Mouse (Mus musculus) testis, adult 2 months (tissue): Measurements from ENCODE around the gene Lce1k. TPM values are rescaled to one million over a fixed set of nuclear protein-coding genes. Genes with fewer than 3 reads are reported as not detected.
"Not testable (repeated sequence)": the region's sequence is repeated elsewhere in the genome, so short reads cannot be mapped to it uniquely, and the experiment has no call there.

Experiments used
- H3K27ac ChIP-seq: fragments of 200-500 bp; 2 replicates; pipeline ENCODE4 v1.5.1; 2012; ENCODE audit warnings: low read depth, low read length; ENCODE audit not compliant: control insufficient read depth, insufficient read depth
- H3K27me3 ChIP-seq: fragments of 200-500 bp; 2 replicates; pipeline ENCODE4 v1.6.1; 2012; ENCODE audit warnings: mild to moderate bottlenecking, low read length, moderate library complexity; ENCODE audit not compliant: control insufficient read depth, insufficient read depth
- H3K36me3 ChIP-seq: fragments of 200-500 bp; 2 replicates; pipeline ENCODE4 v1.6.1; 2012; ENCODE audit warnings: mild to moderate bottlenecking, low read length; ENCODE audit not compliant: control insufficient read depth, insufficient read depth
- H3K4me1 ChIP-seq: fragments of 200-500 bp; 2 replicates; pipeline ENCODE4 v1.6.1; 2012; ENCODE audit warnings: low read length; ENCODE audit not compliant: control insufficient read depth, insufficient read depth
- H3K4me3 ChIP-seq: fragments of 200-500 bp; 2 replicates; pipeline ENCODE4 v1.5.1; 2012; ENCODE audit warnings: low read depth, mild to moderate bottlenecking, low read length, moderate library complexity, mixed read lengths; ENCODE audit not compliant: control insufficient read depth
- CTCF ChIP-seq: fragments of 200-500 bp; IDR thresholded peaks from 2 replicates; pipeline ENCODE4 v1.5.1; 2012; ENCODE audit warnings: low read depth, mild to moderate bottlenecking, inconsistent platforms, low read length, moderate library complexity; ENCODE audit not compliant: control insufficient read depth, insufficient read depth, insufficient replicate concordance
- POLR2A ChIP-seq: fragments of 200-500 bp; IDR thresholded peaks from 2 replicates; pipeline ENCODE4 v1.6.1; 2012; ENCODE audit warnings: low read depth, mild to moderate bottlenecking, inconsistent platforms, low read length, moderate library complexity; ENCODE audit not compliant: control insufficient read depth
- polyA plus RNA-seq: library from polyadenylated mRNA; depleted of rRNA; stranded (reverse); fragments of >200 nt; gene quantifications from 2 replicates; pipeline ENCODE4 v1.2.3, GENCODE M21; 2012; rRNA removed

Gene Lce1k
- not detected in 2 replicates for polyA plus RNA-seq

DNA sequence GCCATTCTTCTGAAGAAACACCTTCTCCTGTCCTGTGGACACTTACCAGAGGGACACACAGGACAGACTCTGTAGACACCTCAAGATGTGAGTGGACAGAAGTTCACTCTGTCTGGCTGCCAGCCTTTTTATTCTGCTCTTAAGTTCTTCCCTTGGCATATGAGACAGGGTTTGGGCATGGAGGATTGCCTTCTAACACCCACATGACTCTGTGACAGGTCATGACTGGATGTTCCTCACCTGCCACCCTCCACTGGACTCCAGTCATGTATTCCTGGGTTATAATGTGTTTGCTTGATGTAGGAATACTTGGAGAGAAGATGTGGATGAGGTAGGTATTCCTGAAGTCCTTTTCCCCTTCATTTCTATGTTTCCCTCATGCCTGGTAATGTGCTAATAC lies at the start of gene Lce1k:
TSS of gene Lce1k (minus strand) at position 101 of the 400 bp plus-strand sequence.
- no peaks in the 10 kb centered on the region for H3K4me1 ChIP-seq
- no peaks in the 10 kb centered on the region for H3K27me3 ChIP-seq
- no peak within 1 kb of the TSS for H3K4me3 ChIP-seq
- H3K27ac ChIP-seq: no peak within 1 kb of the TSS
- TF ChIP-seq CTCF: no peak
- H3K36me3 ChIP-seq: no peaks in the 10 kb centered on the region

DNA sequence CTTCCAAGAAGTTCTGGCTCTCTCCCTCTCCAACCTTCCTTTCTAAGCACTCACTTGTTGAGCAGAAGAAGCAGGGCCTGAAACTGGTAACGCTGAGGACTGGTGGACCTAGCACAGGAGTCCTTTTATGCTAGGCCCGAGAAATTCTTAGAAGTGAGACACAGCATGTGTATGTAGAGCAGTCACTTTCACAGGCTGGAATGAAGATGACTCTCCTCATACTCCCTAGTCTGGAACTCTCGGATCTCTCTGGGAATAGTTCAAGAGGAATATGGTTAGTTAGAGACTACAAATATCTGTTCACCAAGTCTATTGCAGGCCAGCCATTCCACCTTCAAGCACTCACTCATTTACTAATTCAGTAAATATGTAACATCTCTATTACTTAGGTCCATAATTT lies 43.5 kb upstream of the Lce1k start, which contains the start of gene Lce1l:
TSS of gene Lce1l (minus strand) at position 101 of the 400 bp plus-strand sequence.
- H3K36me3 ChIP-seq: no peaks in the 10 kb centered on the region
- H3K27me3 ChIP-seq: no peaks in the 10 kb centered on the region
- no peak within 1 kb of the TSS for H3K27ac ChIP-seq
- no peaks in the 10 kb centered on the region for H3K4me1 ChIP-seq
- no peak for TF ChIP-seq POLR2A
- TF ChIP-seq CTCF: no peak
- H3K4me3 ChIP-seq: no peak within 1 kb of the TSS

DNA sequence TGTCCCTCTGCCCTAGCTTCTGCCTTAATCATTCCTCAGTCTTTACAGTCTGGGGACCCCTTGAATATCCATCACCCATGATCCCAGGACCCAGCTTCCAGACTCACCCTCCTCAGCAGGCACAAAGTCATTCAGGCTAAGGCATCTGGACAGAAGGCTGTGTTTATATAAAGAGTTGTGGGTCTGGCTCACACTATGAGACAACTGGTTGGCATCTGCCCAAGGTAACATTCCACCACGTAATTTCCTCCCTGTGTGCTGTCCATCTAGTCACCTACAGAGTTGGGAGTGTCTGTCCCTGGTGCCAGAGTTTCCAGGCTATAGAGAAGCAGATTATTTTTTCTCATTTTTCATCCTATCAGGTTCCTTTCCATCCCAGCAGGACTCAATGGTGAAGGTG lies 19.4 kb upstream of the Lce1k start, which contains the start of gene Kprp:
TSS of gene Kprp (minus strand) at position 140 of the 400 bp plus-strand sequence.
- H3K4me3 ChIP-seq: no peak within 1 kb of the TSS
- TF ChIP-seq POLR2A: no peak
- TF ChIP-seq CTCF: no peak
- H3K27ac ChIP-seq: no peak within 1 kb of the TSS
- peaks cover 12% of the 10 kb centered on the region for H3K4me1 ChIP-seq
- no peaks in the 10 kb centered on the region for H3K27me3 ChIP-seq
- H3K36me3 ChIP-seq: no peaks in the 10 kb centered on the region

DNA sequence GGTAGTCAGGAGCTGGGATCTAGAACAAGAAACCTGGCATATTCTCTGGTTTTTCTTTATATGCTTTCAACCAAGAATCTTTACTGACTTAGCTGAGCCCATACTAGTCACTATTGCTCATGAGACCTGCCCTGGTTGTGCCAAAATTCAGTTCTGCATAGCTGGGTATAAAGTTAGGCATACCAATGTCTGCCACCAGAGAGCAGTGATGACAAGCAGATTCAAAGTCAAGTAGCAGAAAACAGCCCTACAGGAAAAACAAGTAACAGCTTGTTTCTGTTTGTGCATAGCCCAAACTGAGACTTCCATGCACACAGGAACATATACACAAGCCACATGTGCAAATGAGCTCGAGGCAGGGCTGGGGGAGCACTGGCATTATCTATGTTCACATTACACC lies 18.1 kb upstream of the Lce1k start:
- TF ChIP-seq CTCF (no peak), POLR2A (no peak)
- no peak overlapping the region for H3K4me3 ChIP-seq
- H3K4me1 ChIP-seq: peaks cover 12% of the 10 kb centered on the region
- no peaks in the 10 kb centered on the region for H3K36me3 ChIP-seq
- H3K27me3 ChIP-seq: no peaks in the 10 kb centered on the region
- H3K27ac ChIP-seq: no peak overlapping the region

DNA sequence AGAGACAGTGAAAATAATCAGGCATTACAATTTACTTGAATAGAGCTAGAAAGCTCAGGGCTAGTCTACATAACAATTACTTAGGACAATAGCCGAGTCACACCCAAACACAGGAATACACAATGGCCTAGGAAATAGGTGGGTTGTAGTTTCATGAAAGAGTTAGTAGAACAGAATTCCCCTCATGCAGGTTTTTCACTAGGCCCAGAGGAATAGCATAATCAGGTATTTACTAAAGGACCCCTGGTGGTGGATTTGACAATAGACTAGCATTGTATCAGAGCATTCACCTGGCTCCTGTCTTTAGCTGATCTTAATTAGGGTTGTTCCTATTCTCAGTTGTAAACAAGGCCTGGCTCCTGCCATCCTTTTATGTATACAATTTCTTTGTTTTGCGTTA lies 8.3 kb upstream of the Lce1k start:
- not testable (repeated sequence) for H3K4me1 ChIP-seq, H3K27me3 ChIP-seq, H3K27ac ChIP-seq, H3K4me3 ChIP-seq, H3K36me3 ChIP-seq

DNA sequence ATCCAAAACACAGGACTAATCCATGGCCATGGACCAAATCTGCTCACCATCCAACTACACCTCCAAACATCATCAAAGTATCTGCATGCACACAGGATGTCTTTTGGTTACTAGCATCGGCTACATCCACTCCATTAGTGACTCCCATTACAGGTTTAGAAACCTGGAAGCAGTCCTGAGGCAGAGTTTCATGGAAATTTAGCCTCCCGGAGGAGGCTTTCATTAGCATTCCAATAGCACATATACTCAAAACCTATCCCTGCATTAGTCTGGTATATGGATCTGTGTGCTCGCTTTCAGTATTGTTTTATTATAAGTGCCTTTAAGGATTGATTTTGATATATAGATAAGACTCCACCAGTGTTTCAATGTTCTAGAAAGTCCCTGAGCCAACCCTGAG lies 7.9 kb upstream of the Lce1k start:
- H3K4me3 ChIP-seq: no peak overlapping the region
- H3K27ac ChIP-seq: no peak overlapping the region
- no peak for TF ChIP-seq CTCF
- no peak for TF ChIP-seq POLR2A
- H3K27me3 ChIP-seq: no peaks in the 10 kb centered on the region
- no peaks in the 10 kb centered on the region for H3K4me1 ChIP-seq
- no peaks in the 10 kb centered on the region for H3K36me3 ChIP-seq

DNA sequence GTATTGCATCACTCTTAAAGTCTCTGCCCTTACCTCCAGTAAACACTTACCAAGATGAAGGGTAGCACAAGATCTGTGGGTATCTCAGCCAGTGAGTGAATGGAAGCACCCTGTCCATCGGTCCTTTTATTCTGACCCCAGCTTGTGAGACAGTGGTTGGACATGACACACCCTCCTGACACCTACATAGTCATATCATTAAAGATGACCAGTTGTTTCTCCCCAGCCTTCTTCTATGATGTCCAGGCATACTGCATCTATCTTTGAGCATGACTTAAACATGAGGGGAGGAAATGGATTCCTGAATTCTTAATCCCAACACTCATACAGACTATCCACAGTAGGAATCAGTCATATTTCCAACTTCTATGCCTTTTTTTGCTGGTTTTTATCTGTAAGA lies 17.3 kb downstream of the Lce1k start, which contains the start of gene Lce1j:
TSS of gene Lce1j (minus strand) at position 101 of the 400 bp plus-strand sequence.
- no peaks in the 10 kb centered on the region for H3K27me3 ChIP-seq
- H3K27ac ChIP-seq: no peak within 1 kb of the TSS
- no peak within 1 kb of the TSS for H3K4me3 ChIP-seq
- TF ChIP-seq POLR2A (no peak), CTCF (no peak)
- H3K4me1 ChIP-seq: no peaks in the 10 kb centered on the region
- H3K36me3 ChIP-seq: no peaks in the 10 kb centered on the region

DNA sequence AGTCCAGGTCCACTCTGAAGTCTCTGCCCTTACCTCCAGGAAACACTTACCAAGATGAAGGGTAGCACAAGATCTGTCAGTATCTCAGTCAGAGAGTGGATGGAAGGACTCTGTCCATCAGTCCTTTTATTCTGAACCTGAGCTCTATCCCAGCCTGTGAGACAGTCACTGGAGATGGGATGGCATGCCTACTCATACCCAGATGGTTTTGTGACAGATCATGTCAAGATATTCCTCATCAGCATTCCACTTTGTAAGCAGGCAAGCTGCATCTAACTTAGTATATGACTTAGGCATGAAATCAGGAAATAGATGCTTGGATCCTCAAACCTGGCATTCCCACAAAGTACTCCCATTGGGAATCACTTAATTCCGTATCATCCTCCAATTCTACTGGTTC lies 28.9 kb downstream of the Lce1k start, which contains the start of gene Lce1i:
TSS of gene Lce1i (minus strand) at position 101 of the 400 bp plus-strand sequence.
- TF ChIP-seq POLR2A (no peak), CTCF (no peak)
- H3K4me3 ChIP-seq: no peak within 1 kb of the TSS

More for the DNA sequence above, 28.9 kb downstream of the Lce1k start, which contains the start of gene Lce1i:
- Histone ChIP-seq H3K27me3 (no peaks in the 10 kb centered on the region), H3K4me1 (no peaks in the 10 kb centered on the region), H3K27ac (no peak within 1 kb of the TSS), H3K36me3 (no peaks in the 10 kb centered on the region)
